Mouse (Mus musculus): ENCODE data around the gene Ralgds.

- TF ChIP-seq CTCF (IDR thresholded peaks at IDR 0.05; ENCODE audit: insufficient read depth, low read depth, low read length) (no peak), POLR2A (IDR thresholded peaks at IDR 0.05; ENCODE audit: insufficient read depth, low read depth, low read length) (no peak)
These were observed 31.0 kb downstream of the Ralgds start for GRCm38 (mm10) chr2:28543894-28544293.
